Comparison of ENCODE assay signal across 9 mouse cellular contexts in genomic region chr9:13195762-13196161, GRCm38 (mm10). TPM values are rescaled to one million over a fixed set of nuclear protein-coding genes. Genes with fewer than 3 reads are reported as not detected.
DNase-seq lines count a peak whose midpoint lies in the region; ATAC-seq and TF ChIP-seq lines count a peak whose summit lies in the region.
"Had no signal": no experiment of that assay in that cellular context is flagged by ENCODE, and none has a peak within 500 bp of the region (broad histone marks: within the 10 kb centered on the region; RNA-seq: fewer than 3 reads in every experiment).

No protein-coding gene starts in this region.

- no peak overlapping the region for H3K9ac ChIP-seq in liver, adult 2 months (ENCODE audit: low read depth, low read length)
- no peak overlapping the region for H3K9ac ChIP-seq in liver, embryonic 12.5 days
- H3K9ac ChIP-seq: heart, embryonic 15.5 days had no signal

- no peak overlapping the region for H3K4me2 ChIP-seq in liver, embryonic 12.5 days
- H3K4me2 ChIP-seq: heart, embryonic 15.5 days had no signal

- no peak for ATAC-seq in liver, embryonic 12.5 days

- no peaks in the 10 kb centered on the region for H3K27me3 ChIP-seq in liver, adult 2 months (ENCODE audit: control insufficient read depth, insufficient read depth, low read length)
- H3K27me3 ChIP-seq in liver, embryonic 12.5 days (replicated peaks) = no peaks in the 10 kb centered on the region
- H3K27me3 ChIP-seq: heart, embryonic 15.5 days had no signal

- H3K36me3 ChIP-seq in liver, adult 2 months (ENCODE audit: control insufficient read depth, insufficient read depth, low read length) = no peaks in the 10 kb centered on the region
- no peaks in the 10 kb centered on the region for H3K36me3 ChIP-seq in liver, embryonic 12.5 days
- H3K36me3 ChIP-seq: heart, embryonic 15.5 days had no signal

- H3K4me1 ChIP-seq in liver, adult 2 months (ENCODE audit: control insufficient read depth, insufficient read depth, low read length) = no peaks in the 10 kb centered on the region
- H3K4me1 ChIP-seq in liver, embryonic 12.5 days = no peaks in the 10 kb centered on the region
- H3K4me1 ChIP-seq in embryonic fibroblast, embryonic 13.5 days (ENCODE audit: control insufficient read depth, insufficient read depth, low read length) = no peaks in the 10 kb centered on the region; the same call in 1 of the 2 replicates

- TF ChIP-seq CTCF in liver, adult 2 months (IDR thresholded peaks at IDR 0.05; ENCODE audit: low read depth, low read length) = peak; percentile 54
- TF ChIP-seq CTCF in embryonic fibroblast, embryonic 13.5 days (IDR thresholded peaks at IDR 0.05; ENCODE audit: borderline replicate concordance, insufficient read depth, low read length) = peak; percentile 46; the same call in 1 of the 2 replicates

- H3K9me3 ChIP-seq in liver, embryonic 12.5 days (replicated peaks) = no peaks in the 10 kb centered on the region
- H3K9me3 ChIP-seq: heart, embryonic 15.5 days had no signal

- TF ChIP-seq POLR2A in liver, adult 2 months (IDR thresholded peaks at IDR 0.05; ENCODE audit: extremely low read depth, insufficient read depth, low read length) = no peak
- no peak for TF ChIP-seq POLR2A in embryonic fibroblast, embryonic 13.5 days (IDR thresholded peaks at IDR 0.05; ENCODE audit: low read depth, low read length)

- intact Hi-C loops in heart, postnatal 36 days (cut with DNase I) = no loop called here

- no peak overlapping the region for H3K4me3 ChIP-seq in liver, adult 2 months (ENCODE audit: insufficient read depth, low read depth, low read length)
- H3K4me3 ChIP-seq in liver, embryonic 12.5 days = no peak overlapping the region
- H3K4me3 ChIP-seq in embryonic fibroblast, embryonic 13.5 days (ENCODE audit: insufficient read depth, low read length) = no peak overlapping the region
- H3K4me3 ChIP-seq: heart, embryonic 15.5 days had no signal

- H3K79me2 ChIP-seq in liver, adult 2 months (ENCODE audit: control insufficient read depth, insufficient read depth, low read length) = no peaks in the 10 kb centered on the region

- 11% methylated on average over 7 of the region's 7 CpGs for whole genome bisulfite sequencing in liver, adult 2 months
- 14% methylated on average over 7 of the region's 7 CpGs for whole genome bisulfite sequencing in liver, embryonic 12.5 days (ENCODE audit: insufficient replicate concordance)

- DNase-seq in liver, adult 2 months (ENCODE audit: extremely low read depth, low read depth, low spot score) = peak; percentile 9
- DNase-seq in ZHBTc4 (ENCODE audit: low read depth, low spot score) = peak; percentile 64
- peak; percentile 9 for DNase-seq in kidney, postnatal 14 days
- peak; percentile 71 for DNase-seq in mesoderm, embryonic 11.5 days (ENCODE audit: low read depth, low spot score)
- DNase-seq in thymus, postnatal 14 days = peak; percentile 28
- no peak for DNase-seq in heart, postnatal 36 days

- no peak overlapping the region for H3K27ac ChIP-seq in liver, adult 2 months (replicated peaks; ENCODE audit: insufficient read depth, low read depth, low read length)
- H3K27ac ChIP-seq in liver, embryonic 12.5 days = no peak overlapping the region
- no peak overlapping the region for H3K27ac ChIP-seq in embryonic fibroblast, embryonic 13.5 days (ENCODE audit: insufficient read depth, low read length)
- H3K27ac ChIP-seq: heart, embryonic 15.5 days had no signal

RNA-seq across cellular contexts. Expression of gene Jrkl, which starts 49.9 kb away (rescaled TPM):
- 1.7 and 2.7 TPM in 2 replicates for total RNA-seq in liver, adult 2 months (2014; rRNA removed)
- 0.12 TPM in 2 replicates for polyA plus RNA-seq in liver, adult 2 months (2012; rRNA removed)
- 3.4 and 3.7 TPM in 2 replicates for polyA plus RNA-seq in liver, embryonic 12.5 days (2016; fragmentation: Nextera tagmentation; extraction: Ambion mirVana)
- 11.1 and 13.2 TPM in 2 replicates for polyA plus RNA-seq in embryonic fibroblast, embryonic 13.5 days (2011; ENCODE audit: insufficient read length, low read depth, missing spikeins)
- 1 to 10 TPM; 6.1 to 6.2 TPM for total RNA-seq in heart, postnatal 36 days (2021)

RNA-seq across cellular contexts. Expression of gene Ccdc82, which starts 51.0 kb away (rescaled TPM):
- total RNA-seq in liver, adult 2 months (2014; rRNA removed) = 6.9 and 7.9 TPM in 2 replicates
- 1.0 and 1.6 TPM in 2 replicates for polyA plus RNA-seq in liver, adult 2 months (2012; rRNA removed)
- 14.0 and 15.2 TPM in 2 replicates for polyA plus RNA-seq in liver, embryonic 12.5 days (2016; fragmentation: Nextera tagmentation; extraction: Ambion mirVana)
- polyA plus RNA-seq in embryonic fibroblast, embryonic 13.5 days (2011; ENCODE audit: insufficient read length, low read depth, missing spikeins) = 17.9 and 21.4 TPM in 2 replicates
- 1 to 10 TPM; 8.7 to 8.9 TPM for total RNA-seq in heart, postnatal 36 days (2021)

Comparison
In these comparisons a context has a peak if more than half of its experiments do, and no peak if none do; other contexts are left out.
1. DNase-seq: peak in liver, adult 2 months (single experiment), ZHBTc4 (single experiment), kidney, postnatal 14 days (single experiment), mesoderm, embryonic 11.5 days (single experiment) and thymus, postnatal 14 days (single experiment); none in heart, postnatal 36 days (0 of 2).